Mouse (Mus musculus) CH12F3 (cell line): ENCODE measurements at regions not wholly inside any gene's neighbourhood (a gene's known extent, or its start where the extent isn't known, plus 50 kb on each side); places are given as distances from the start of the nearest gene placed in this dataset.

Source experiments
- in situ Hi-C: fragments of 300-500 bp; cut with MboI; formaldehyde crosslinking; loops from 2 replicates; pipeline ENCODE4 v1.14.3; 2020; ENCODE audit warnings: low sequenced_read_pairs

GRCm38 (mm10) chr17:50428004-50428560 is 81.1 kb upstream of the Plcl2 start:
- in situ Hi-C loops: no loop called here

GRCm38 (mm10) chr17:50432559-50432958 is 76.6 kb upstream of the Plcl2 start:
- in situ Hi-C loops: no loop called here

GRCm38 (mm10) chr17:50438960-50439359 is 70.2 kb upstream of the Plcl2 start:
- in situ Hi-C loops: no loop called here

- in situ Hi-C loops: no loop called here
Measured at GRCm38 (mm10) chr17:50439365-50439764, 69.8 kb upstream of the Plcl2 start.

- in situ Hi-C loops: no loop called here
Measured at GRCm38 (mm10) chr17:50442062-50442461, 67.1 kb upstream of the Plcl2 start.

GRCm38 (mm10) chr17:50442905-50443304 is 66.3 kb upstream of the Plcl2 start:
- in situ Hi-C loops: no loop called here

GRCm38 (mm10) chr17:50443376-50444022 is 65.7 kb upstream of the Plcl2 start:
- in situ Hi-C loops: no loop called here

- in situ Hi-C loops: no loop called here
Measured at GRCm38 (mm10) chr17:50444023-50444389, 65.2 kb upstream of the Plcl2 start.

GRCm38 (mm10) chr17:50448693-50449092 is 60.5 kb upstream of the Plcl2 start:
- in situ Hi-C loops: no loop called here

GRCm38 (mm10) chr17:50451606-50452005 is 57.6 kb upstream of the Plcl2 start:
- in situ Hi-C loops: no loop called here

- in situ Hi-C loops: no loop called here
Measured at GRCm38 (mm10) chr17:50453524-50453923, 55.7 kb upstream of the Plcl2 start.

- in situ Hi-C loops: no loop called here
Measured at GRCm38 (mm10) chr17:50453956-50454355, 55.2 kb upstream of the Plcl2 start.

- in situ Hi-C loops: no loop called here
Measured at GRCm38 (mm10) chr17:50454917-50455316, 54.3 kb upstream of the Plcl2 start.

- in situ Hi-C loops: no loop called here
Measured at GRCm38 (mm10) chr17:50455719-50456118, 53.5 kb upstream of the Plcl2 start.

GRCm38 (mm10) chr17:50457053-50457697 is 52.0 kb upstream of the Plcl2 start:
- in situ Hi-C loops: no loop called here

GRCm38 (mm10) chr17:50458232-50458631 is 51.0 kb upstream of the Plcl2 start:
- in situ Hi-C loops: no loop called here
